Mouse (Mus musculus) hematopoietic stem cell, adult 5-6 weeks (primary cell): ENCODE results near the gene Rcsd1. TPM values are rescaled to one million over a fixed set of nuclear protein-coding genes. Genes with fewer than 3 reads are reported as not detected.

Experiments used
- ATAC-seq, 2 experiments: fragments of 125-278 bp in 1 of 2; replicated peaks in 1 of 2; 2 replicates each; pipeline ENCODE4 v1.8.0; 2016 to 2017; ENCODE audit warnings: inconsistent platforms in 2 of 2, mild to moderate bottlenecking in 2 of 2, moderate number of reproducible peaks in 2 of 2, low read depth in 1 of 2, moderate TSS enrichment in 1 of 2; ENCODE audit not compliant: low FRiP score in 2 of 2, poor library complexity in 2 of 2, severe bottlenecking in 2 of 2, insufficient read depth in 1 of 2, low TSS enrichment in 1 of 2
- total RNA-seq: library from RNA; stranded (forward); fragments of 172-1452, 232-1000 nt; gene quantifications from 2 replicates; pipeline ENCODE4 v1.2.3, GENCODE M21; 2017

Gene Rcsd1
- total RNA-seq, 1 experiment from 2014 or later = 132 TPM

DNA sequence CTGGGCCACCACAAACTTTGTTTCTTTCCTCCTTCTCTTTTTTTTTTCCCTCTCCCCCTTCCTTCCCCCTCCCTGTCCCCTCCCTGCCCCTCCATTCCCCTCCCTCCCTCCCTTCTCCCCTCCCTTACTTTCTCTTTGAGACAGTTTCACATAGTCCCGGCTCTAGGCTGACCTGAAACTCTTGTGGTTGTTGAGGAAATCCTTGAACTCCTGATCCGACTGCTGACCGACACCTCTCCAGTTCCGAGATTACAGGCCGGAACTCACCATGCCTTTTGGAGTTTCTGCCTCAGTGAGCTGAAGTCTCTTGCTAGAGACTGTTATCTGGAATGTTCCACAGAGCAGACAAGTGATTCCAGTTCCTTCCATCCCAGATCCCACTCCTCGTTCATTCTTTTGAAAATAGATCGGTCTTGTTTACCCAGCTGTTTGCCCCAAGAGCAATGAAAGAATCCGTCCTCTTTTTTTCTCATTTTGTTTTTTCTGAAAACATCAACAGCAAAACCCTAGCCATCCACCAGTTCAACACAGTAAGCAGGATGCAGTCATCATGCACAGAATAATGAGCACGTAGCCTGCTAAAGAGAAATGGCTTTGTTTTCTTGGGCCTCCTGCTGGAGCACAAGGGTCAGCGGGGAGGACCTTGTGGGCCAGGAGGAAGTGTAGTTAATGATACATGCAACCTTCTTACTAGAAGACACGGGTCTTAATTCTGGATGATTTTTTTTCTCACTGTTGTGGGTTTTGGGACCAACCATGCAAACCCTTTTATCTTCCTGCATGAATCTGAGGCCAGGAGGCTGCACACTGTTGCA lies 14.9 kb upstream of the Rcsd1 start:
- peak in 1 of 2 experiments; percentile 30; a peak in 1 of 4 replicates for ATAC-seq

GRCm38 (mm10) chr1:165722531-165723123 lies 13.1 kb upstream of the Rcsd1 start:
- ATAC-seq = no peak

DNA sequence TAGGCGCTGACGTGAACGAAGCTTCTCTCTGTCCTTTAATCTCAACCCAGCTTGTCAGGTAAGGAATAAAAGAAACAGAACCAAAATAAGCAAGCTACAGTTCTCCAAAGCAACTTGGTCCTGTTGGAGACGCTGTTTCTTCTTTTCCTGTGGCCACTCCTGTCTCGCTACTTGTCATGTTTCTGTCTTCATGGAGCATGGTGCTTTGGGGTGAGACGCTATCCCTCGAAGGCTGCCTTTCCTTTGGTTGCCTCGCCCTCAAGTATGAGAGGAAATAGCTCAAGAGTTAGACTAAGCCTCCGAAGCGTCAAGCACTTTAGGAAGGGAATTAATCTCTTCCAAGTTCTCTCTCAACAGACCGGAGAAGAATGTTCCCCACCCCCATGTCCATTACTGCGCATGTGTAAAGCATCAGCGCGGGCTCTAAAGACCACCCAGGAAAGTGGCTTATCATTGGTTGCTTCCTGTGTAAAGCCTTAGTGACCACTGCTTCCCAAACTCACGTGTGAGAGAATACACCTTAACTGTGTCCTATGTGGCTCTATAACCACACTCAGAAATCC lies 9.1 kb upstream of the Rcsd1 start:
- no peak for ATAC-seq

DNA sequence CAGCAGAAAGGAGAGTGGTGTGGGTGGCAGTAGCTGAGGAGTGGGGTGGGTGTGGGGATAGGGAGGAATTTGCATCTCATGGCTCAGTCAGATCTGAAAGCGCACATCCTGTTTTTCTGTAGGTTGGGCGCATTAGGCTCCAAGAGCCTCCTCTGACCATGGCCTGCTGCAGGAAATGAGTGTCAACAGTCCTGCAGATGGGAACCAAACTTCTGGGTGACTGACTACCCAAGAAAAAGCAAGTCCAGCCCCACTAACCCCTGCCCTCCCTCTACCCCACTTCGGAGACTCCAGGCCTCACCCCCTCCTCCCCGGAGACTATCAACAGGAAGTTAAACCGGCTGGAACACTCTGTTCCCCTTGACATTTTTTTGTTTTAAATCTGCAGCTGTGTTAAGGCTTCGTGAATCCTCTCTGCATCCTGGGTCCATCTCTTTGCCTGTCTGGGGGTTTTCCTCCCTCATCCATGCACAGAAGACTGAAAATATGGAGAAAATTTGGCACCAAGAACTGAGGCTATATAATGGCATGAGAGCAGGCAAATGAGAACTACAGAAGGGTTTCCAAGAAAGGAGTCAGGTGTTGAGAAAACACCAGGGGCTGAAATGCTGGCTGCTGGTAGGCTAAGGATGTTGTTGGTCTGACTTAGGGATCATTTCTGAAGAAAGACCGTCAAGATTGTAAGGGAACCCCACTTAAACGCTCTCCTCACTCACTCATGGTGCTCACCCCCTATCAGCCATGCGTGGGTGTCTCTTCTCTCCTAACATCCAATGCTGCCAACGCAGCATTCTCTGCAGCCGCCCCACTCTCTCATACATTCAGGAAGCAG lies 8.4 kb upstream of the Rcsd1 start:
- peak; percentile 80 to 83 for ATAC-seq

GRCm38 (mm10) chr1:165716426-165716825 lies 6.9 kb upstream of the Rcsd1 start:
- no peak for ATAC-seq

- ATAC-seq = no peak
These were observed 4.2 kb upstream of the Rcsd1 start for GRCm38 (mm10) chr1:165713798-165714197.

GRCm38 (mm10) chr1:165711914-165712313 lies 2.4 kb upstream of the Rcsd1 start:
- no peak for ATAC-seq

DNA sequence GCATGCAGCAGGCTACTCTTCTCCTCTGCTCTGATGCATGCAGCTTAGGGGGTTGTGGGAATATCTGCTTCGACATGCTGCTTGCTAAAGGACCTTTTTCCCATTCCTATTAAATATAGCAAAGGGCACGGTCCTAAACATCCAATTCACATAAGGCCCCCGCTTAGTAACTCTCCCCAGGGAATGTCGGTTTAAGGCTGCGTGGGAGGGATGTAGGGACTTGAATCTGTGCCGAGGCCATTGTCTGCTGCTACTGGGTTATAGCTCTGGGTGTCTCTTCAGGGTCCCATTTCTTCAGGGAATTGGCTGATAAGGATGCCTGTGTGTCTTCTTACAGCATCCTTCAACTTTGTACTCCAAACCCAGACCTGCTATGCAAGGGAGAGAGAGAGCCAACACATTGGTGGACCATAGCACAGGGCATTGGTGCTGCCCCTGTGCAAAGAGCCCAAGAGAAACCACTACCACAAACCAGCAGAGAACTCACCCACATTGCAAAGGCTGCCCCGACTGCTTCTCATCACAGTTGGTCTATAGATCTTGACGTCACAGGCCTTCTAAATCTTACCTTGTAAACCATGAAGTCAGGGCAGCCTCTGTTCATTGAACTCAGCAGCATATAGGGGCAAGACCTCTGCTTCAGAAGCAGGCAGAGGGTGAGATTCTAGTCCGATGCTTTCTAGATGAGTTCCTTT lies 724 bp downstream of the Rcsd1 start:
- peak in 1 of 2 experiments; percentile 3; a peak in 1 of 4 replicates for ATAC-seq

GRCm38 (mm10) chr1:165707640-165708322 lies 1.8 kb downstream of the Rcsd1 start:
- ATAC-seq = peak; percentile 21 to 47

DNA sequence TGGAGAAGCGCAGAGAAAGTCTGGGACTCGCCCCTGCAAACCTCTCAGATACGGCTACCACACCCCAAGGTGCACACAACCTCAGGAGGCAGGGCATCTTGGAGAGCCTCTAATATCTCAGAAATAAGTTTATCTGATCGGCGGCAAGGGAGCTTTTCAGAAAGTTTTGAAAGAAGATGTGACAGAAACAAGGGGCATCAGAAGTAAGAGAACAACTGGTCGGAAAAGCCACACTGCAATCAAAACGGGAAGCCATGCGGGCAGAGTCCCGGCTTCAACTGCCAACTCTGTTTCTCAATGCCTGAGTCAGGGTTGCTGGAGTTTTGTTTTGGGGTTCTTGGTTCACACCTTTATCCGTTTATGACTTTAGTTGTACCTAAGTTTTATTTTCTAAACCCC lies 2.3 kb downstream of the Rcsd1 start:
- ATAC-seq = peak in 1 of 2 experiments; percentile 43; a peak in 1 of 4 replicates

- no peak for ATAC-seq
These were observed 3.1 kb downstream of the Rcsd1 start for GRCm38 (mm10) chr1:165706492-165706891.

- peak in 1 of 2 experiments; percentile 12; a peak in 1 of 4 replicates for ATAC-seq
These were observed 3.6 kb downstream of the Rcsd1 start for GRCm38 (mm10) chr1:165705868-165706348.

DNA sequence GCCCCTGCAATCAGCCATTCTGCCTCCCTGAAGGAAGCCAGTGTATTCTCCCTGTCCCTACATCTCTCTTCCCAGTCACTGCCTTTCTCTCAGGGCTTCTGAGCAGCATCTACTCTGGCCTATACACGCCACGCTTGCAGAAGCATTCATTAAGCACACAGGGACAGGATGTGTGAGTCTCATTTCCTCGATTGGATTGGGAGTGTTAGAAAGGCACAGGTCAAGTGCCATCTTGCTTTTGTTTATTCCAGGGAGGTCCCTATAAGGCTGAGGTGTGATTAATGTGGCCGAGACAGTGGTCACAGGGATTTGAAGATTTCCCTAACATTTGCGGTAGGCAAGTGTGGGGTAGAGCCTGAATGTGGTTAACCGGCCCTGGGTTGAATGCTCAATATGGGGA lies 4.2 kb downstream of the Rcsd1 start:
- no peak for ATAC-seq

- no peak for ATAC-seq
These were observed 4.7 kb downstream of the Rcsd1 start for GRCm38 (mm10) chr1:165704841-165705240.

GRCm38 (mm10) chr1:165702221-165703031 lies 7.1 kb downstream of the Rcsd1 start:
- no peak for ATAC-seq

GRCm38 (mm10) chr1:165701562-165701961 lies 8.0 kb downstream of the Rcsd1 start:
- ATAC-seq = no peak
